Mouse (Mus musculus) brain, embryonic 18.5 days (tissue): Measurements from ENCODE around the gene Ppm1n.

Source experiments
- DNase-seq: peaks from one replicate; pipeline ENCODE4 v3.0.0-alpha.2; 2012; ENCODE audit warnings: low read depth, low spot score

Gene Ppm1n

GRCm38 (mm10) chr7:19247511-19247910 is 32.4 kb downstream of the Ppm1n start:
- no peak for DNase-seq

GRCm38 (mm10) chr7:19246855-19247254 is 33.0 kb downstream of the Ppm1n start:
- DNase-seq: no peak

GRCm38 (mm10) chr7:19245083-19245482 is 34.8 kb downstream of the Ppm1n start:
- no peak for DNase-seq

GRCm38 (mm10) chr7:19243858-19244257 is 36.0 kb downstream of the Ppm1n start:
- no peak for DNase-seq

GRCm38 (mm10) chr7:19242005-19242404 is 37.9 kb downstream of the Ppm1n start:
- no peak for DNase-seq

GRCm38 (mm10) chr7:19240905-19241463 is 38.9 kb downstream of the Ppm1n start:
- no peak for DNase-seq

- DNase-seq: no peak
These were observed 39.9 kb downstream of the Ppm1n start for GRCm38 (mm10) chr7:19239986-19240385.

- DNase-seq: peak; percentile 56
These were observed 40.4 kb downstream of the Ppm1n start for GRCm38 (mm10) chr7:19239423-19239822.

GRCm38 (mm10) chr7:19238344-19238743 is 41.5 kb downstream of the Ppm1n start:
- no peak for DNase-seq

- no peak for DNase-seq
These were observed 43.5 kb downstream of the Ppm1n start for GRCm38 (mm10) chr7:19236411-19236810.

GRCm38 (mm10) chr7:19235092-19235671 is 44.7 kb downstream of the Ppm1n start:
- DNase-seq: no peak

- no peak for DNase-seq
These were observed 45.2 kb downstream of the Ppm1n start for GRCm38 (mm10) chr7:19234652-19235051.

- no peak for DNase-seq
These were observed 48.0 kb downstream of the Ppm1n start for GRCm38 (mm10) chr7:19231849-19232248.

- DNase-seq: no peak
These were observed 49.0 kb downstream of the Ppm1n start for GRCm38 (mm10) chr7:19230899-19231298.

- DNase-seq: no peak
These were observed 49.8 kb downstream of the Ppm1n start for GRCm38 (mm10) chr7:19230041-19230580.

- DNase-seq: no peak
These were observed 50.5 kb downstream of the Ppm1n start for GRCm38 (mm10) chr7:19229404-19229803.

- no peak for DNase-seq
These were observed 51.1 kb downstream of the Ppm1n start for GRCm38 (mm10) chr7:19228793-19229148.

- peak; percentile 99 for DNase-seq
These were observed 51.7 kb downstream of the Ppm1n start, which contains the start of gene Opa3 for GRCm38 (mm10) chr7:19227883-19228792. TSS of gene Opa3 (plus strand) at chr7:19228334.

GRCm38 (mm10) chr7:19226817-19227797 is 52.8 kb downstream of the Ppm1n start:
- DNase-seq: peak; percentile 22
